Mouse (Mus musculus) forebrain, embryonic 15.5 days (tissue): ENCODE measurements around the gene Coro1b. TPM values are rescaled to one million over a fixed set of nuclear protein-coding genes. Genes with fewer than 3 reads are reported as not detected.

Source experiments
- ATAC-seq: fragments of 200-750 bp; cut with Nextera tagmentation; replicated peaks from 2 replicates; pipeline ENCODE4 v1.8.0; 2017; ENCODE audit warnings: mild to moderate bottlenecking, moderate TSS enrichment, moderate library complexity
- H3K27ac ChIP-seq: fragments of 300-500 bp; sonication (generic); replicated peaks from 2 replicates; pipeline ENCODE4 v1.5.1; 2015; ENCODE audit warnings: mild to moderate bottlenecking, inconsistent platforms
- H3K27me3 ChIP-seq: fragments of 300-500 bp; sonication (generic); 2 replicates; pipeline ENCODE4 v1.6.1; 2015; ENCODE audit warnings: inconsistent platforms
- H3K36me3 ChIP-seq: fragments of 300-500 bp; sonication (generic); 2 replicates; pipeline ENCODE4 v1.6.1; 2015; ENCODE audit warnings: mild to moderate bottlenecking, inconsistent platforms
- H3K4me1 ChIP-seq: fragments of 300-500 bp; sonication (generic); 2 replicates; pipeline ENCODE4 v1.6.1; 2015; ENCODE audit warnings: inconsistent platforms
- H3K4me2 ChIP-seq: fragments of 300-500 bp; sonication (generic); replicated peaks from 2 replicates; pipeline ENCODE4 v1.6.1; 2015; ENCODE audit warnings: mild to moderate bottlenecking, inconsistent platforms
- H3K4me3 ChIP-seq: fragments of 300-500 bp; sonication (generic); 2 replicates; pipeline ENCODE4 v1.5.1; 2015; ENCODE audit warnings: mild to moderate bottlenecking, inconsistent platforms
- H3K9ac ChIP-seq: fragments of 300-500 bp; sonication (generic); replicated peaks from 2 replicates; pipeline ENCODE4 v1.6.1; 2015; ENCODE audit warnings: mild to moderate bottlenecking, inconsistent platforms
- H3K9me3 ChIP-seq: fragments of 300-500 bp; sonication (generic); 2 replicates; pipeline ENCODE4 v1.6.1; 2016; ENCODE audit warnings: inconsistent platforms
- WGBS: fragments of 180-500 bp; shearing (Covaris S2); methylation state at CpG from one replicate; pipeline ENCODE4 v1.1.7; 2015; ENCODE audit warnings: mixed read lengths; 5-methylcytosine and 5-hydroxymethylcytosine counted together
- polyA plus RNA-seq: library from polyadenylated mRNA; unstranded; fragments of >200 nt; fragmentation: Nextera tagmentation; extraction: Ambion mirVana; gene quantifications from 2 replicates; pipeline ENCODE4 v1.2.1, GENCODE M21; 2015

The Coro1b gene
- polyA plus RNA-seq, 1 experiment from 2014 or later: 144 TPM

- 96% methylated on average over 26 of the region's 26 CpGs for WGBS
Measured at GRCm38 (mm10) chr19:4112063-4112960, 36.1 kb upstream of the Coro1b start.

DNA sequence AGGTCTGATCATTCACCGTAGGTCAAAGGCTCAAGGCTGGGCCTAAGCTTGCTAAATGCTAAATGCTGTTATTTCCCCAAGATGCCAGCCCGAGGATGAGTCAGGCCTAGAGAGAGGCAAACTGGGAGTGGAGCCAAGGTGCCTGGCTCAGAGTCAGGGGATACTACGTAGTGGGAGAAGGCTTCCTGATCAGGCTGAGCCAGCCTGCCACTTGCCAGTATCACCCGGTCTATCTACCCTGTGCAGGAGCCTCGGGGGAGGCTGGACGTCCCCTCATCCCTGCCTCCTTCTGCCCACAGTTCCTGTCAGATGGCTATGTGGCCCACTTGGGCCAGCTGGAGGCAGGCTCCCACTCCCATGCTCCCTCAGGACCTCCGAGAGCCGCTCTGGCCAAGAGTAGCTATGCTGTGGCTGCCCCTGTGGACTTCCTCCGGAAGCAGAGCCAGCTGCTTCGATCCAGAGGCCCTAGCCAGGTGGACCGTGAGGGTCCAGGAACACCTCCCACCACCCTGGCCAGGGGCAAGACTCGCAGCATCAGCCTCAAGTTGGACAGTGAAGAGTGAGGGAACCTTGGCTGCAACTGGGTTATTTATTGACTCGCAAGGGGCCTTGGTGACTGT lies 35.1 kb upstream of the Coro1b start:
- 0 out of 2 replicates have a peak, but pooled peaks cover 3% of the 10 kb centered on the region for H3K4me1 ChIP-seq
- WGBS: 78% methylated on average over 13 of the region's 13 CpGs
- H3K27me3 ChIP-seq: no peaks in the 10 kb centered on the region
- no peak for ATAC-seq
- H3K4me2 ChIP-seq: no peak overlapping the region
- no peak overlapping the region for H3K9ac ChIP-seq
- no peaks in the 10 kb centered on the region for H3K9me3 ChIP-seq
- no peak overlapping the region for H3K27ac ChIP-seq
- no peak overlapping the region for H3K4me3 ChIP-seq
- H3K36me3 ChIP-seq: peaks cover 35% of the 10 kb centered on the region

More at GRCm38 (mm10) chr19:4112063-4112960, 36.1 kb upstream of the Coro1b start:
- Histone ChIP-seq H3K36me3 (peaks cover 31% of the 10 kb centered on the region), H3K4me1 (0 out of 2 replicates have a peak, but pooled peaks cover 3% of the 10 kb centered on the region), H3K27ac (no peak overlapping the region), H3K27me3 (no peaks in the 10 kb centered on the region), H3K9me3 (no peaks in the 10 kb centered on the region), H3K9ac (no peak overlapping the region), H3K4me2 (no peak overlapping the region), H3K4me3 (no peak overlapping the region)
- ATAC-seq: no peak

- H3K4me3 ChIP-seq: no peak overlapping the region
- peaks cover 35% of the 10 kb centered on the region for H3K36me3 ChIP-seq
- 81% methylated on average over 5 of the region's 5 CpGs for WGBS
- H3K27ac ChIP-seq: no peak overlapping the region
- 0 out of 2 replicates have a peak, but pooled peaks cover 3% of the 10 kb centered on the region for H3K4me1 ChIP-seq
- no peaks in the 10 kb centered on the region for H3K9me3 ChIP-seq
- no peaks in the 10 kb centered on the region for H3K27me3 ChIP-seq
- no peak for ATAC-seq
- no peak overlapping the region for H3K4me2 ChIP-seq
- no peak overlapping the region for H3K9ac ChIP-seq
Measured at GRCm38 (mm10) chr19:4113806-4114230, 34.6 kb upstream of the Coro1b start.

- H3K9ac ChIP-seq: no peak overlapping the region
- no peaks in the 10 kb centered on the region for H3K9me3 ChIP-seq
- 0 out of 2 replicates have a peak, but pooled peaks cover 3% of the 10 kb centered on the region for H3K4me1 ChIP-seq
- no peak for ATAC-seq
- no peak overlapping the region for H3K27ac ChIP-seq
- 93% methylated on average over 10 of the region's 10 CpGs for WGBS
- H3K4me3 ChIP-seq: no peak overlapping the region
- peaks cover 35% of the 10 kb centered on the region for H3K36me3 ChIP-seq
- H3K4me2 ChIP-seq: no peak overlapping the region
- H3K27me3 ChIP-seq: no peaks in the 10 kb centered on the region
Measured at GRCm38 (mm10) chr19:4114551-4114950, 33.9 kb upstream of the Coro1b start.

DNA sequence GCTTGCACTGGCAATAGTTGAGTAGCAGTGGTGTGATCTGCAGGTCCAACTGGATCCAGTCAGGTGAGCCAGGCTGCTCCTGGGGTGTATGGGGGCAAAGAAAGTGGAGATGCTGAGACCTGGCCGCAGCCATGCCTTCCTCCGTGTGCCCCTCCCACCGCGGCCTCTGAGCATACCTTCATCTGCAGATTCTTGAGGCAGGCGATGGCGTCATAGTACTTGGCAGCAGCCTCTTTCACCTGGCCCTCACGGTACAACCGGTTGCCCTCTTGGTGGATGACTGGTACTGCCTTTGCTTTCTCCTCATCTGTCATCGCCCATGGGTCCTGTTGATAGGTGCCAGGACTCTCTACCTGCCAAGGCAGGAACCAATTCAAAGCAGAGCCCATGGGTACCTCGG lies 33.3 kb upstream of the Coro1b start:
- WGBS: 95% methylated on average over 10 of the region's 10 CpGs
- Histone ChIP-seq H3K9ac (no peak overlapping the region), H3K27me3 (no peaks in the 10 kb centered on the region), H3K36me3 (peaks cover 35% of the 10 kb centered on the region), H3K4me2 (no peak overlapping the region), H3K4me1 (peaks cover 3% of the 10 kb centered on the region; the same call in 1 of the 2 replicates), H3K27ac (no peak overlapping the region), H3K4me3 (no peak overlapping the region), H3K9me3 (no peaks in the 10 kb centered on the region)
- ATAC-seq: no peak

GRCm38 (mm10) chr19:4115816-4116215 lies 32.6 kb upstream of the Coro1b start:
- peaks cover 35% of the 10 kb centered on the region for H3K36me3 ChIP-seq
- no peaks in the 10 kb centered on the region for H3K9me3 ChIP-seq
- H3K9ac ChIP-seq: no peak overlapping the region
- H3K4me2 ChIP-seq: no peak overlapping the region
- no peaks in the 10 kb centered on the region for H3K27me3 ChIP-seq
- 79% methylated on average over 11 of the region's 11 CpGs for WGBS
- H3K4me3 ChIP-seq: no peak overlapping the region
- no peak overlapping the region for H3K27ac ChIP-seq
- no peak for ATAC-seq
- peaks cover 10% of the 10 kb centered on the region for H3K4me1 ChIP-seq

DNA sequence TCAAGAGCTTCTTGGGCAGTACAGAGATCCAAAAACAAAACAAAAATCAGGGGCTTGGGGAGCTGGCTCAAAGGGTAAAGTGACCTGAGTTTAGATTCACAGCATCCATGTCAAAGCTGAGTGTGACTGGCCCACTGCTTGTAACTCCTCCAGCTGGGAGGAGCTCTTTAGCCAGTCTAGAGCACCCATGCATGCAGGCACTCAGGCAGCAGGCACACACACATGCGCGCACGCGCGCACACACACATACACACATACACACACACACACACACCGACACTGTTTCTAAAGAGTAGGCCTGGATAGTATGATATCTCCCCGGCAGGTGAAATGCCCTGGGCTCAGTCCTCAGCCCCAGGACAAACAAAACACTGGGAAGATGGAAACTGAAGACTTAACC lies 31.4 kb upstream of the Coro1b start:
- Histone ChIP-seq H3K9ac (no peak overlapping the region), H3K36me3 (peaks cover 29% of the 10 kb centered on the region), H3K4me1 (peaks cover 15% of the 10 kb centered on the region), H3K4me3 (no peak overlapping the region), H3K27me3 (no peaks in the 10 kb centered on the region), H3K9me3 (no peaks in the 10 kb centered on the region), H3K27ac (no peak overlapping the region), H3K4me2 (no peak overlapping the region)
- WGBS: 99% methylated on average over 7 of the region's 7 CpGs
- no peak for ATAC-seq

DNA sequence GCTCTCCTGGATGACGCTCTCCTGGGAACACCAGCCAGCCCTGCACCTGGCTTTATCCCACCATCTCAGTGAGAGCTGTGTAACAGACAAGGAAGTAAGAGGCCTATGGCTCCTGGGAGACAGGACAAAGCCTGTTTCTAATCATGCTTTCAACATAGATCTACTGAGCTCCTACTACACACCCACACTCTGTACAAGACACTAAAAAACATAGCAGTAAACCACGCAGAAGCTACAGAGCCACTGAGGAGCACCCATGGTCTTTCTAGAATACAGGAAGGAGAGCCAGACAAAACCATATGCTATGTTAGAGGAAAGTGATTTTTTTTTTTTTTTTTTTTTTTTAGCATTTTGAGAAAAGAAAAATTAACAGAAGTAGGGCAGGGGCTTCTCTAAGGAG lies 30.1 kb upstream of the Coro1b start:
- H3K4me2 ChIP-seq: no peak overlapping the region
- H3K27me3 ChIP-seq: no peaks in the 10 kb centered on the region
- ATAC-seq: no peak
- peaks cover 28% of the 10 kb centered on the region for H3K36me3 ChIP-seq
- H3K9me3 ChIP-seq: no peaks in the 10 kb centered on the region
- no peak overlapping the region for H3K27ac ChIP-seq
- 97% methylated on average over 2 of the region's 2 CpGs for WGBS
- H3K4me1 ChIP-seq: peaks cover 12% of the 10 kb centered on the region
- H3K4me3 ChIP-seq: no peak overlapping the region
- no peak overlapping the region for H3K9ac ChIP-seq

- no peak overlapping the region for H3K27ac ChIP-seq
- peaks cover 15% of the 10 kb centered on the region for H3K36me3 ChIP-seq
- peak overlapping the region; percentile 49; the same call in 1 of the 2 replicates for H3K4me2 ChIP-seq
- no peak overlapping the region for H3K9ac ChIP-seq
- no peak for ATAC-seq
- H3K4me3 ChIP-seq: no peak overlapping the region
- no peaks in the 10 kb centered on the region for H3K9me3 ChIP-seq
- peaks cover 12% of the 10 kb centered on the region for H3K4me1 ChIP-seq
- WGBS: 86% methylated on average over 6 of the region's 6 CpGs
- H3K27me3 ChIP-seq: no peaks in the 10 kb centered on the region
Measured at GRCm38 (mm10) chr19:4119716-4120487, 28.5 kb upstream of the Coro1b start.

- Histone ChIP-seq H3K9me3 (no peaks in the 10 kb centered on the region), H3K4me1 (peaks cover 16% of the 10 kb centered on the region), H3K27ac (peak overlapping the region; percentile 91; the same call in 1 of the 2 replicates), H3K4me2 (peak overlapping the region; percentile 49), H3K9ac (no peak overlapping the region), H3K4me3 (peak overlapping the region; percentile 54), H3K27me3 (no peaks in the 10 kb centered on the region), H3K36me3 (peaks cover 9% of the 10 kb centered on the region)
- no peak for ATAC-seq
- 95% methylated on average over 2 of the region's 2 CpGs for WGBS
Measured at GRCm38 (mm10) chr19:4120496-4120895, 27.9 kb upstream of the Coro1b start.

DNA sequence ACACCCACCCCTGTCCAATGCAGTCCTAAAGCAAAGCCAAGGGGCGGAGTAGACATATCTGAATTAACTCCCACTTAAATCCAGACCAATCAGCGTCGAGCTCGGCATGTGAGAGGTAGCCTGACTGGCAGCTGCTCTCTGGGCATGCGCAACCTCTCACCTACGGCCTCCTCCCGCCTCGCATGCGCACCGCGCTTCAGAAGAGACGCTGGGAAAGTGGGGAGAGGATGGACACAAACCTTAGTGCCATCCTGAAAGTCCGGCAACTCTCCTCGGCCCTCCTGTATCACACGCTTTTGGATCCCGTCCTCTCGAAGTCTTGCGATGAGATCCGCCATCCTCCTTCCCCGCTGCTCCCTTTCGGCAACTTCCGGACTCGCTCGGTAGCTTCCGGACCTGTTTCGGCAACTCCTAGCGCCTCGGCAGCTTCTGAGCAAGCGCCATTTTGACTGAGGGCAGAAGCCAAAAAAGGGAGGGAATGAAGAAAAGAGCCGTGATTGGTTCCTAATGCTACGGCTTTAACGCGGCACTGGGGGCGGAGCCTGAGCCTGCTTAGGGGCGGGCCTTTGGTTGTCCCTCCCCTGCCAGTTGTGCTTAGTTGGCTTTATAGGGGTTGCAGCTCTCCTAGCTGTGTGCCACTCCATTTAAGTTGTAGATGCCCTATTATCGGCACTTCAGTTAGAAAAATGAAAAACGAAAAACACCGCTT lies 27.2 kb upstream of the Coro1b start:
- H3K4me3 ChIP-seq: peak overlapping the region; percentile 54
- H3K9ac ChIP-seq: peak overlapping the region; percentile 47
- no peaks in the 10 kb centered on the region for H3K27me3 ChIP-seq
- peak overlapping the region; percentile 49 for H3K4me2 ChIP-seq
- peak overlapping the region; percentile 91 for H3K27ac ChIP-seq
- H3K4me1 ChIP-seq: peaks cover 16% of the 10 kb centered on the region
- WGBS: 4% methylated on average over 38 of the region's 38 CpGs
- H3K9me3 ChIP-seq: no peaks in the 10 kb centered on the region
- H3K36me3 ChIP-seq: peaks cover 4% of the 10 kb centered on the region; the same call in 1 of the 2 replicates
- ATAC-seq: peak; percentile 83
